Mouse (Mus musculus) heart, adult 9 months (tissue): ENCODE results near the gene Smim6.
A peak's percentile ranks its signal among the peaks of the same experiment; 100 is the strongest.

Experiments used
- DNase-seq, 2 experiments: peaks; one replicate each; pipeline ENCODE4 v3.0.0; 2022; ENCODE audit warnings: low spot score in 2 of 2

Smim6 gene

GRCm38 (mm10) chr11:115911632-115912376 is at the start of gene Smim6:
Gene Smim6, plus strand, starts transcription at chr11:115912017.
- DNase-seq, result no peak

DNA sequence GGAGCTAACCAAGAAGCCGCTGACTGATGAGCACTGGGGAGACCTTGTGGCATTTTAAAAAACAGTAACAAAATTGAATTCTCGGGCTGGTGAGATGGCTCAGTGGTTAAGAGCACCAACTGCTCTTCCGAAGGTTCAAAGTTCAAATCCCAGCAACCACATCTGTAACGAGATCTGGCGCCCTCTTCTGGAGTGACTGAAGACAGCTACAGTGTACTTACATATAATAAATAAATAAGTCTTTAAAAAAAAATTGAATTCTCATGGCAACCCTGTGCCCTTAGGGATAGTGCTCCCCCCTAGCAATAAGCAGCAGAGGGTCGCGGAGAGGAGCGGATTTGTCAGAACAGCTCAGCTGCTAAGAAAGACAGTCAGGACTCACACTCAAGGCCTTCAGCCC is 47.9 kb upstream of the Smim6 start:
- DNase-seq, result no peak

DNA sequence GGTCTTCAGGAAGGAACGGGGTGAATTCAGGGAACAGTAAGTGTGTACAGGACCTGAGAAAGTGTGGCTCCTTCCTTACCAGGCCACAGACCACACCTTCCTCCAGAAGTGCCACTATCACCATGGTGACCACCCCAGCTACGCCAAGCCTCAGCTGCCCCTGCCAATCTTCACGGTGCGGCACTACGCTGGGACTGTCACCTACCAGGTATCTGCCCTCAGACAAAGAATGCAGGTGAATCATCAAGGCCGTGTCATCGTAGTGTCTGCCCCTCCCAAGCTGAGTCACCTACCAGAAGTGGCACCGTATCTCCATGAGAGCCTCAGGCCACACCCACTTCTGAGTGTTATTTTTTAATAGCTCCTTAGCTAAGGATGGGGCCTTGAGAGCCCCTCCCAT is 42.4 kb upstream of the Smim6 start:
- no peak for DNase-seq

DNA sequence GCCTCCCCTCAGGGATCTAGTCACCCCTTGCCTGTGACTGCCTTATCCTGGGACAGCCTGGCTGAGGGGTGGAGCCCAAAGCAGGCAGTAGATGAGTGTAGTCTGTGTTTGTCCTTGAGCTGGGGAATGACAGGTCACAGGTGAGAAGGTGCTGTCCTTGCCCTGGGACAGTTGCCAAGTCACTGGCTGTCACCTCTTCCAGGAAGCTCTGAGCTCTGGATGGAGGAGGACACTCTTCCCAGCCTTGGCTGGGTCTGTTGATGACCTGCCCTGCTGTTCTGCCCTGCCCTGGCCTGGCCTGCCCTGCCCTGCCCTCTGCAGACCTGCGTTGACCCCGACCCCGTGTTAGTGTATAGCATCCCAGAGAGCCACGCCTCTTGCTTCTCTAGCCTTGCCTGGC is 39.4 kb upstream of the Smim6 start:
- DNase-seq, result no peak

GRCm38 (mm10) chr11:115875935-115876334 is 35.9 kb upstream of the Smim6 start:
- no peak for DNase-seq

- DNase-seq, result no peak
These were observed 35.4 kb upstream of the Smim6 start for GRCm38 (mm10) chr11:115876438-115876837.

GRCm38 (mm10) chr11:115877174-115877755 is 34.6 kb upstream of the Smim6 start:
- no peak for DNase-seq

DNA sequence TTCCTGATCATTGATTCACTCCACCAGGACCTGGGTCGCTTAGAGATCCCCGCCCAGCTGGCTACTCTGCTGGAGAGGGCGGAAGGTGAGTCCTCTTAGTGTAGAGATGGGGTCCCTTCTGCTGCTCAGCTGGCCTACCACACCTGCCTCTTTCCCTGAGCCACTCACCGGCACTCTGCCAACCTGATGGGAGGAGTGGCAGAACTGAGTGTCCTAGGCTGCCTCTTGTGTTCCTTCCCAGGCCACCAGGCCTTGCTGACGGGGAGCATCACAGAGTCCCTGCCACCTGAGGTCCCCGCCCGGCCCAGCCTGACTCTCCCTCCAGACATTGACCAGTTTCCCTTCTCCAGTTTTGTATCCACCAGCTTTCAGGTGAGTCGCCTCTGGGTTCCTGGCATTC is 33.7 kb upstream of the Smim6 start:
- DNase-seq, result no peak

GRCm38 (mm10) chr11:115881002-115881401 is 30.8 kb upstream of the Smim6 start:
- no peak for DNase-seq

- no peak for DNase-seq
These were observed 28.6 kb upstream of the Smim6 start for GRCm38 (mm10) chr11:115883251-115883650.

DNA sequence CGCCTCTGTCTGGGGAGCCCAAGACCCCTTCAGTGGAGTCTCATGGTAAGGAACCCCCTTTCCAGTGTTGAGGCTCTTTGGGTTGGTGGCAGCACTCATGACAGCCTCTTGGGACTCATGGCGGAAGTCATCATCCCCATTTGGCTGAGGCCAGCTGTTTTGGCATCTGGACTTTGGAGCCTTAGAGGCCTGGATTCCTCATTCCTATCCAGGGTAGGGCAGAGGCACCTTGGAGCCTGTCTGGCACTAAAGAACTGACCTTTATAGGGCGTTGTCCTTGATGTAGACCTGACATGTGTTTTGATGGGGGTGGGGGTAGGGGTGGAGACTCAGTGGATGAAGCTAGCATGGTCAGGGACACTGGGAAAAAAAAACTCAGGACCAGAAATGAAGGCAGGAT is 27.5 kb upstream of the Smim6 start:
- no peak for DNase-seq

GRCm38 (mm10) chr11:115885281-115885680 is 26.5 kb upstream of the Smim6 start:
- no peak for DNase-seq

GRCm38 (mm10) chr11:115886446-115886845 is 25.4 kb upstream of the Smim6 start:
- DNase-seq, result no peak

DNA sequence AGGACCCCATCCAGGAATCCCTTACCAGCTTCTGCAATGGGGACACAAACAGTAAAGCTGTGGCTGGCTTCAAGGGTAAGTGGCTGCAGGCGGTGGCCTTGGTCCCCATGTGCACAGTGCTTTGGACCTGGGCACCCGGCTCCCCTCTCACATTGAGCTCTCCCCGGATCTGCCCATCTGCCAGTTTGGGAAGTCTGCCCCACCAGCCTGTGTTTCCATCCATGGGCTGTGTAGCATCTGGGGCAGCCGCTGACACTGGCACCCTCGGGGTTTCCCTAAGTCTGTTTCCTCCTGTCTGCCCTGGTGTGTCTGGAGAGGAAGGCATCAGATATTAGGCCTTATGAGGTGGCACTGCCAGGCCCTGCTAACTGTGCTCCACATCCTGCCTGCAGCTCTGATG is 23.8 kb upstream of the Smim6 start:
- DNase-seq, result no peak

- DNase-seq, result no peak
These were observed 22.7 kb upstream of the Smim6 start for GRCm38 (mm10) chr11:115889159-115889558.

DNA sequence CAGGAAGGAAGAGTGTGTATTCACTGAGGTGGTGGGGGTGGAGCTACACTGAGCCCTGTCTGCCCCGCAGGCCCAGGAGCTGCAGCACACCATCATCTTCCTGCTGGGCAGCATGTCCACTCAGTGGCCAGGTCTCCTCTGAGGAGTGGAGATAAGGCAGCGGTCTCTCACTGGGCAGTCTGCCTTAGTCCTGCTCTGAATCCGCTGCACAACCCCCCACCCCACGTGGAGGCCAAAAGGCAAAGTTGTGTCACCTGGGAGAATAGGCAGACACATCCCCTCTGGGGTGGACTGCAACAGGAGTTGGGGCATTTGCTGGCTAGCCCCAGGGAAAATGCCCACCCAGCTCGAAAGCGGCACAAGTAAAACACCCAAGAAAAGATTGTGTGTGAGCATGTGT is 19.6 kb upstream of the Smim6 start:
- no peak for DNase-seq

DNA sequence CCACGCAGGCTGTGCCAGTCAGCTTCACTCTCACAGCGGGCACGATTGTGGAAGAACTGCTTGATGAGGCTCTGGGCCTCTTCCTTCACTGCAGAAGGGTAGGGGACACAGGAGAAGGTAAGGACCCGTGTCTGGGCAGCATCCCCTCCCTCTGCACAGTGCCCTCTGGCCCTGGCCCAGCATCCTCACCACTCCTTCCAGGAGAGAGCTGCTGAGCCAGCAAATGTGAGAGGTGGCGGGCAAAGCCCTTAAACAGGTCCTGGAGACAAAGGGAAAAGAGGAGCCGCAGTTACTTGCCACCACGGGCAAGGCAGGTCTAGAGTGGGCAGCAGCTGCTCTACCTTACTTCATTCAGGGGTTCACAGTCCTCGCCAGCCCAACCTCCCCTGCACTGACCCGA is 18.7 kb upstream of the Smim6 start:
- no peak for DNase-seq

DNA sequence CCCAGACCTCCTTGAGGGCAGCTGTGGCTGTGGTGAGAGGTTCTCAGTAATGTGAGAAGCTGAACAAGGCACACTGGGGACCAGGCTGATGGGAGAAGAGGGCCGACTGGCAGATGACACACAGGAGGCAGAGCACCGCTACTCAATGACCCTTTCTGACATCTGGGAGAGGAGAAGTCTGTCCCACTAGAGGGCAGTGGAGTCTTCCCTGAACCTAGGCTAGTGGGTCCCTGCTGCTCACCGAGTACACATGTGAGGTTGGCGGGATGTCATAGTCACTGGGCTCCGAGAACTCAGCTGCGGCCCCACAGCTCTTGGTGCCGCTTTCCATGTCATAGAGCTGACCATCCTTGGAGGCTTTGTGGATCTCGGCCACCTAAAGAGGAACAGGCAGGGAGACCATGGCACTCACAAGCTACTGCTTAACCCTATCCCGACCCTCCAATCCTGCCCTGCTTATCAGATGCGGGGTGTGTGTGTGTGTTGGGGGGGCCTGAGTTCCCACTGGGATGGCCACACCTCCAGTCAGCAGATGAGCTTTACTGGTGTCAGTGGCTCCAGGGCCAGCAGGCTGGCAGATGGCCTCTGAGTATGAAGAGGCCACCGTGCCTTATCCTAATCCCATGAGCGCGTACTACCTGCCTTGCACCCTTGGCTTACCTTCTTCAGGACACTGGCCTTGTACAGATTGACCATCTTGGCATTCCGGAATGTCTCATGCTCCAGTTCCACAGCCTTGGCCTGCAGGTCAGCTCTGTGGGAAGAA is 16.9 kb upstream of the Smim6 start:
- no peak for DNase-seq

- no peak for DNase-seq
These were observed 13.4 kb upstream of the Smim6 start for GRCm38 (mm10) chr11:115898446-115898845.

DNA sequence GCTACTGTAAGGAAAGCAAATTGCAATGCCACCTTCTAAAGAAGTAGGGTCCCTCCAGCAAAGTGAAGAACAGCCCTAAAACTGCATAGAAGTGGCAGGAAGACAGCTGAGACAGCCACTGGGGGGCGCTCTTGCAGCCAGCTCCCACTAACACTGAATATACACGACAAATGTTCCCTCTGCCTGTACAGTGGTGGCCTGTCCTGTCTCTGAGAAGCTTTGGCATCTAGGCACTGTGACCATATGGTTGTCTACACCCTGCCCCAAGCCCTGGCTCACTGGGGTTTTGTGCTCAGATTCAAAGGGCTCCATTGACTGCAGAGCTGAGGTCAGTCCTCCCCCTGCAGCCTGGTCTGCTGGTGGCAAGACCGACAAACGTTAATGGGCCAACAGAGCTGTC is 12.9 kb upstream of the Smim6 start:
- DNase-seq, result no peak

GRCm38 (mm10) chr11:115899486-115900266 is 12.1 kb upstream of the Smim6 start, which contains the start of gene Smim5:
Gene Smim5, plus strand, starts transcription at chr11:115899966.
- DNase-seq, result peak; percentile 80 to 82
